Mouse (Mus musculus): ENCODE results near the gene Ugt1a1. TPM values are rescaled to one million over a fixed set of nuclear protein-coding genes. Genes with fewer than 3 reads are reported as not detected.
"Not testable (repeated sequence)": the region's sequence is repeated elsewhere in the genome, so short reads cannot be mapped to it uniquely, and the experiment has no call there.

Gene Ugt1a1
- polyA plus RNA-seq, 1 experiment from 2014 or later = 0.33 TPM

DNA sequence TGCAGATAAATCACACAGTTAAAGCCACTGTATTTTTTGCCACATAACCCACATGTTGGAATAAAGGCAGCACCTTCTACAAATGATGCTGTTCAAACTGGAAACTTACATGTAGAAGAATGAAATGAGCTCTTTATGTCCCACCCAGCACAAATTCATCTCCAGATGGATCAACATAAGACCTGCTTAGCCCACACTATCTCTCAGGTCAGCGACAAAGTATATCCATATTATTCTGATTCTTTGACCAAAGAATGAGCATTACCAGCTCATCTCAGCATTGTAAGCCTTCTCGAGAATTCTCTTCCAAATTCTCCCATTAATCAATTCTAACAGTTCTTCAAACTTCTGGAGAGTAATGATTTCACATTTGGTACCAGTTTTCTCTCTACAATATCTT, 10.5 kb downstream of the Ugt1a1 start:
- H3K9me3 ChIP-seq = peaks cover 28% of the 10 kb centered on the region
- no peak overlapping the region for H3K4me3 ChIP-seq
- ATAC-seq (ENCODE audit: low FRiP score, low read depth) = no peak
- no peak overlapping the region for H3K9ac ChIP-seq
- H3K4me2 ChIP-seq (replicated peaks) = no peak overlapping the region
- no peaks in the 10 kb centered on the region for H3K36me3 ChIP-seq
- no peaks in the 10 kb centered on the region for H3K27me3 ChIP-seq
- H3K27ac ChIP-seq = no peak overlapping the region
- no peaks in the 10 kb centered on the region for H3K4me1 ChIP-seq
- 53% methylated on average over 2 of the region's 2 CpGs for WGBS

DNA sequence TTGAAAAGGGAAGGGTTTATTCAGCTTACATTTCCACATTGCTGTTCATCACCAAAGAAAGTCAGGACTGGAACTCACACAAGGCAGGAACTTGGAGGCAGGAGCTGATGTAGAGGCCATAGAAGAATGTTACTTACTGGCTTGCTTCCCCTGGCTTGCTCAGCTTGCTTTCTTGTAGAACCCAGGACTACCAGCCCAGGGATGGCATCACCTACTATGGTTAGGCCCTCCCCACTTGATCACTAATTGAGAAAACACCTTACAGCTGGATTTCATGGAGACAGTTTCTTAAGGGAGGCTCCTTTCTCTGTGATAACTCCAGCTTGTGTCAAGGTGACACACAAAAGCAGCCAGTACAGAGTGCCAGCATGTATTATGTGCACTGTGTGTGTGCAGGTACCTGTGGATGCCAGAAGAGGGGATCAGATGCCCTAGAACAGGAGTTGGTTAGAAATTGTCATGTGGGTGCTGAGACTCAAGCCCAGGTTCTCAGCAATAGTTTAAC, 11.3 kb downstream of the Ugt1a1 start:
- not testable (repeated sequence) for H3K9ac ChIP-seq; H3K36me3 ChIP-seq; ATAC-seq (ENCODE audit: low FRiP score, low read depth); H3K27ac ChIP-seq; H3K27me3 ChIP-seq; H3K4me3 ChIP-seq; H3K4me1 ChIP-seq; H3K4me2 ChIP-seq (replicated peaks)
- peaks cover 32% of the 10 kb centered on the region for H3K9me3 ChIP-seq

DNA sequence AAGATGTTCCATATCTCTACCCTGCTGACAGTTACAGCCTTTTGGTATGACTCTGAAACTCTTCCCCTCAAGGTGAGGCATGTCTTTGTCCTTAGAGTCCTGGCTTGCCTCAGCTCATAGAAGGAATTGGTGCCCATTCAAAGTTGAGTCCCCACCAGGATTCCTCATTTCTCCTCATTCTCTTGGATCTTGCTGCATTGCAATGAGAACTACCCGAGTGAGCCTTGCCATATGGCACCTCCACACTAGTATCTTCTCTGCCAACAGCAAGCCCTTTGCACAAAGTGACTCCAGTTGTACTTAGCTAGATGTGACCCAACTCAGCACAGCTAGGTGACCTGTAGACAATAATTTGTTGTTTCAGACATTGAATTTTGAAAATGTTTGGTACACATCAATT, 11.8 kb downstream of the Ugt1a1 start:
- no peak for ATAC-seq (ENCODE audit: low FRiP score, low read depth)

DNA sequence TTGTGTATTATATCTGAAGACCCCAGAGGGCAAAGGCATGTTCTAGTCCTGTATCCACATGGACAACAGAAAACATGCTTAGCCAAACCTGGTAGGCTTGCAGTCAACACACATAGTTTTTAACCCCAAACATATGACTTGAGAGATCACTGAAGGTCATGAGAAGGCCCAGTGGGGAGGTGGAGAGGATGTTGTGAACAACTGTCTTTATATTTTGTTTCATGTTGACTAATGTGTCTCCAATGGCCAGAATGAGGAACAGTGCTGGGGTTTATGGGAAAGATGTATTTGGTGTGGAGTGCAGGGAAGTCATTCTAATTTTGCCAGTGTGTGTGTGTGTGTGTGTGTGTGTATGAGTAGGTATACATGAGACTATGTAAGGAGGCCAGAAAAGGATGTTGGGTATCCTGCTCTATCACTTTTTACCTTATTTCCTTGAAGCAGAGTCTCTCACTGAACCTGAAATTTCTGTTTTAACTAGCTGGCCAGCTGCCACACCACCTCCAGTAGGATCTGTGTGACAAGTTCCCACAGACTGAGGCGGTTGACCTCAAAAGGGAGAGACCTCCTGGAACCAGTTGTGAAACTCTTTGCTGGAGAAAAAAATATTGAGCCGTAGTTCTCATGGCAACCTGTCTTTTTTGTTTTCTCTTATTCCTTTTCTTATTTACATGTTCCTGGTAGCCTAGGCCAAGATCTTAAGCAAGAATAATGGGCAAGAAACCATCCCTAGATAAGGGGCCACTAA, 12.4 kb downstream of the Ugt1a1 start:
- ATAC-seq (ENCODE audit: low FRiP score, low read depth) = no peak
- H3K9me3 ChIP-seq = peaks cover 43% of the 10 kb centered on the region
- H3K4me1 ChIP-seq = no peaks in the 10 kb centered on the region
- no peak overlapping the region for H3K4me3 ChIP-seq
- no peak overlapping the region for H3K4me2 ChIP-seq (replicated peaks)
- 68% methylated on average over 2 of the region's 2 CpGs for WGBS
- H3K36me3 ChIP-seq = no peaks in the 10 kb centered on the region
- no peak overlapping the region for H3K9ac ChIP-seq
- no peak overlapping the region for H3K27ac ChIP-seq
- H3K27me3 ChIP-seq = no peaks in the 10 kb centered on the region

More for the DNA sequence above, 11.8 kb downstream of the Ugt1a1 start:
- H3K27me3 ChIP-seq = no peaks in the 10 kb centered on the region
- no peak overlapping the region for H3K4me3 ChIP-seq
- H3K27ac ChIP-seq = no peak overlapping the region
- no peak overlapping the region for H3K9ac ChIP-seq
- H3K4me1 ChIP-seq = no peaks in the 10 kb centered on the region
- no peak overlapping the region for H3K4me2 ChIP-seq (replicated peaks)
- WGBS = 54% methylated on average over 1 of the region's 1 CpGs
- H3K9me3 ChIP-seq = peaks cover 37% of the 10 kb centered on the region
- no peaks in the 10 kb centered on the region for H3K36me3 ChIP-seq

DNA sequence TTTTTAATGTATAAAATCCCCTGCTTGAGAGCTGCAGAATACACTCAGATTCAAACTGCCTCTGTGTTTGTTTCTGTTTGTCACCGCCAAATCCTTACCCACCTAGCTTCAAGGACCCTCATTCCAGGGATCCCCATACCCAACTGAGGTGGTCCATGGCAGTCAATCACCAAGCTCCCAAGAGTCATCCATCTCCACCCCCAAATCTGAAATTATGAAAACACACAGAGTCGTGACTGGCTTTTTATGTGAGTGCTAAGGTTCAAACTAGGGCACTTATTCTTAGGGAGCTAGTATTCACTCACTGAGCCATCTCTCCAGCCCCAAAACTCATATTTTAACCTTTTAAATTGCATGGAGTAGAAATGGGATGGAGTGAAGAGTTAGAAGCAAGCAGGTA, 13.5 kb downstream of the Ugt1a1 start:
- not testable (repeated sequence) for H3K4me1 ChIP-seq; H3K9ac ChIP-seq; H3K4me2 ChIP-seq (replicated peaks); H3K36me3 ChIP-seq; H3K27me3 ChIP-seq; H3K27ac ChIP-seq; H3K4me3 ChIP-seq; ATAC-seq (ENCODE audit: low FRiP score, low read depth)
- peaks cover 54% of the 10 kb centered on the region for H3K9me3 ChIP-seq
- WGBS = 37% methylated on average over 2 of the region's 2 CpGs

DNA sequence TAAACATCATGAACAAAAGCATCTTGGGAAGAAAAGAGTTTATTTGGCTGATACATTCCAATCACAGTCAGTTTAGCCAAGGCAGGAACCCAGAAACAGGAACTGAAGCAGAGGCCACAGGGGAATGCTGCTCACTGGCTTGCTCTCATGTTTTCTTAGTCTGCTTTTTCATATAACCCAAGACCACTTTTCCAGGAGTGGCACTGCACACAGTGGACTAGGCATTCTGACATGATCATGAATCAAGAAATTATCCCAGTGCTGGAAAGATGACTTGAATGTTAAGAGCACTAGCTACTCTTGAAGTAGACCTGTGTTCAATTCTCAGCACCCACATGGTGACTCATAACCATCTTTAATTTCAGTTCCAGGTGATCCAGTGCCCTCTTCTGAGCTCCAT, 14.0 kb downstream of the Ugt1a1 start:
- Histone ChIP-seq H3K4me3 (no peak overlapping the region), H3K4me1 (no peaks in the 10 kb centered on the region), H3K36me3 (no peaks in the 10 kb centered on the region), H3K27me3 (no peaks in the 10 kb centered on the region), H3K4me2 (replicated peaks) (no peak overlapping the region), H3K9ac (no peak overlapping the region), H3K9me3 (peaks cover 59% of the 10 kb centered on the region), H3K27ac (no peak overlapping the region)
- no peak for ATAC-seq (ENCODE audit: low FRiP score, low read depth)

DNA sequence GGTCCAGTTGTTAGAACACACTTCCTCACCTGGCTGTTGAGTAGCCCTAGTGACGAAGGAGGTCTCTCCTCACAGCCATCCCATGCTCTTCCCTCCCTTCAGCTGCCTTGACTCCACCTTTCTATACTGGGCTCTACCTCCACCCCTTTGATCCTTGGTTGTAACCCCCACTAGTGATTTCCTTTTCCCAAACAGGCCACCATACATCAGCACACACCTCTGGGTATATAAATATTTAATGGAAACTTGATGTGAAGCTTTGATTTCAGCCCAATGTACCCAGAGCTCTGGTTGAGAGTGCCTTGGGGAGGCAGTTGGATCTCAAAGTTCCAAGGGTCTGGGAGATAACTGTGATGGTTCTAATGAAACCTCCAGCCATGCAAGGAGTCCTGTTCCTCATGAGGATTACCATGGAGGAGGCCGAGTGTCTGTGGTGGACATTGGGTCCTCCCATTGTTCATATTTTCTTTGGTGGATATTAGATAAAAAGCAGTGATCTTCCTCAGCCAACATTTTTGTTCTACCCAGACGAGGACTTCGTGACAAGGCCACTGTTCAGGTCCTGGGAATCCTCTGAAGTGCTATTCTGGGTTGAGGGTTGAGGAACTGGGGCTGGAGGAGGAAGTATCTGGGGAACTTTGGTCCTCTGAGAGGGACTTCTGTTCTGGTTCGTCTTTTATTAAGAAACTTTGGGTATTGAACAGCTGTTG, 15.1 kb downstream of the Ugt1a1 start, which contains the start of gene Mroh2a:
Mroh2a (plus strand) TSS at position 317 of the 710 bp plus-strand sequence.
- no peak within 1 kb of the TSS for H3K9ac ChIP-seq
- no peak within 1 kb of the TSS for H3K4me2 ChIP-seq (replicated peaks)
- no peaks in the 10 kb centered on the region for H3K27me3 ChIP-seq
- no peaks in the 10 kb centered on the region for H3K36me3 ChIP-seq
- H3K4me3 ChIP-seq = no peak within 1 kb of the TSS
- H3K4me1 ChIP-seq = no peaks in the 10 kb centered on the region
- ATAC-seq (ENCODE audit: low FRiP score, low read depth) = no peak
- 52% methylated on average over 5 of the region's 5 CpGs for WGBS
- peaks cover 69% of the 10 kb centered on the region for H3K9me3 ChIP-seq
- H3K27ac ChIP-seq = no peak within 1 kb of the TSS

DNA sequence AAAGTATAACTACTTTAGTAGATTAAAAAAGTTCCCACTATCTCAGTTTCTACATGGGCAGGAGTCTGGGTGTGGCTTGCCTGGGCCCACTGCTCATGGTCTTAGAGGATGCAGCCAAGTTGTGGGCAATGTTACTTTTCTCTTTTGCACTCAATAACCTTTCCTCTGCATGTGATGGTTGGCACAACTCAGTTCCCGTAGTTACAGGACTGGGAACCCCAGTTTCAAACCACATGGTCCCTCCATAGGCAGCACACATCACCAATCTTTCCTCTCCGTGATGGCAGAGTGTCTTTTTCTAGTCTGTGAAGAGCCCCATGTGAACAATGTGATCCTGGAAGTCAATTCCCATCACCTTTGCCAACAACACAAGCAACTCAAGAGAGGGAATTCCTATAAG, 15.7 kb downstream of the Ugt1a1 start:
- Histone ChIP-seq H3K36me3 (no peaks in the 10 kb centered on the region), H3K27me3 (no peaks in the 10 kb centered on the region), H3K9ac (no peak overlapping the region), H3K4me3 (no peak overlapping the region), H3K4me1 (no peaks in the 10 kb centered on the region), H3K9me3 (peaks cover 73% of the 10 kb centered on the region), H3K27ac (no peak overlapping the region), H3K4me2 (replicated peaks) (no peak overlapping the region)
- WGBS = 59% methylated on average over 2 of the region's 2 CpGs
- no peak for ATAC-seq (ENCODE audit: low FRiP score, low read depth)

DNA sequence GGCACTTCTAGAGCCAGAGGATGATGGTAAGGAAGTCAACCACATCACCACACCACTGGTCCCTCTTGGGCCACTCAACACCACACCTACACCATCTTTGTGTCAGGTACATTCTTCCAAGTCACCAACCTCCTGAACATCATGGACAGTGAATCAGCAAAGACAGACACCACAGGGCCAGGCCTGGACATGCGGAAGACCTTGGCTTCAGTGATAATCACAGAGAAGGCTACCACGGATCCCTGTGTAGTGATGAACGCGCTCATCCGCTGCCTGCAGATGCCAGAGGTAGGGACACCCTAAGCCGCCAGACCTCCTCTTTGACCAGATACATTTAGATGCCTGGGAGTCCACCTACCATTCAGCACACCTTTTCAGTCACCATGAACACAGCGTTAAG, 16.4 kb downstream of the Ugt1a1 start:
- Histone ChIP-seq H3K4me1 (no peaks in the 10 kb centered on the region), H3K27ac (no peak overlapping the region), H3K27me3 (no peaks in the 10 kb centered on the region), H3K36me3 (no peaks in the 10 kb centered on the region), H3K9me3 (peaks cover 79% of the 10 kb centered on the region), H3K4me3 (no peak overlapping the region), H3K4me2 (replicated peaks) (no peak overlapping the region), H3K9ac (no peak overlapping the region)
- ATAC-seq (ENCODE audit: low FRiP score, low read depth) = 0 out of 2 replicates have a peak, but pooled peaks have one; percentile 12
- 71% methylated on average over 7 of the region's 7 CpGs for WGBS

DNA sequence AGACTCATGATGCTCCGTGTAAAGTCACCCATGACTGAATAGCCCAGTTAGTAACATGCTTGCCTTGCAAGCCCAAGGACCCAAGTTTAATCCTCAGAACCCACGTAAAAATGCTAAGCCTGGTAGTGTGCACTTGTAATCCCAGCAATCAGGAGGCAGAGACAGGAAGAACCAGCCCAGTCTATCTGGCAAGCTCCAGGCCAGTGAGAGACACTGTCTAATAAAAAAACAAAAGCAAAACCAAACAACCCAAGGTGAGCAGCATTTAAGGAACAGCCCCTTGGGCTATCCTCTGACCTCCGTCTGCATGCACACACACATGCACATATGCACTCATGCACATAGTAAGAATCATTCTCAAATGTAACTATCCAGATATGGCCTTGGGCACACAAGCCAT, 17.8 kb downstream of the Ugt1a1 start:
- peaks cover 94% of the 10 kb centered on the region for H3K9me3 ChIP-seq
- H3K36me3 ChIP-seq = no peaks in the 10 kb centered on the region
- no peak for ATAC-seq (ENCODE audit: low FRiP score, low read depth)
- H3K4me1 ChIP-seq = no peaks in the 10 kb centered on the region
- WGBS = 80% methylated on average over 3 of the region's 3 CpGs
- H3K27ac ChIP-seq = no peak overlapping the region
- no peaks in the 10 kb centered on the region for H3K27me3 ChIP-seq
- no peak overlapping the region for H3K4me3 ChIP-seq
- no peak overlapping the region for H3K9ac ChIP-seq
- no peak overlapping the region for H3K4me2 ChIP-seq (replicated peaks)

DNA sequence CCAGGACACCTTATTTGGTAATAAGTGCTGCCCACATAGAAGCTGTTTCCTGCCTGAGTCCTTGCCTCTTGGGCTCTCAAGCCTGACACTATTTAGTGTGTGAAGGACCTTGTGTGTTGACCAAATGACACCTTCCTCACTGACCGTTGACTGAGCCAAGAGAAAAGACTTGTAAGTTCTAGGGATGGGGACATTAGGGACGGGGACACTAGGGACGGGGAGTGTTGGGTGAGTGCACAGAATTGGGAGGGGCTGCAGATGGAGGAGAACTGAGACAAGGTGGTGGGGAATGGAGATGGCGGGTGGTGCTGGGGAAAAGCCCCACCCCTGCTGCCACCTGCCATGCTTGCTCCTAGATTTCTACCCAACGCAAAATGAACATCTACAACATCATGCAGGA, 18.2 kb downstream of the Ugt1a1 start:
- no peaks in the 10 kb centered on the region for H3K36me3 ChIP-seq
- no peak overlapping the region for H3K4me3 ChIP-seq
- H3K27me3 ChIP-seq = no peaks in the 10 kb centered on the region
- H3K9me3 ChIP-seq = peaks cover 98% of the 10 kb centered on the region
- H3K4me1 ChIP-seq = no peaks in the 10 kb centered on the region
- no peak overlapping the region for H3K4me2 ChIP-seq (replicated peaks)
- ATAC-seq (ENCODE audit: low FRiP score, low read depth) = no peak
- no peak overlapping the region for H3K9ac ChIP-seq
- H3K27ac ChIP-seq = no peak overlapping the region
- WGBS = 83% methylated on average over 5 of the region's 5 CpGs

DNA sequence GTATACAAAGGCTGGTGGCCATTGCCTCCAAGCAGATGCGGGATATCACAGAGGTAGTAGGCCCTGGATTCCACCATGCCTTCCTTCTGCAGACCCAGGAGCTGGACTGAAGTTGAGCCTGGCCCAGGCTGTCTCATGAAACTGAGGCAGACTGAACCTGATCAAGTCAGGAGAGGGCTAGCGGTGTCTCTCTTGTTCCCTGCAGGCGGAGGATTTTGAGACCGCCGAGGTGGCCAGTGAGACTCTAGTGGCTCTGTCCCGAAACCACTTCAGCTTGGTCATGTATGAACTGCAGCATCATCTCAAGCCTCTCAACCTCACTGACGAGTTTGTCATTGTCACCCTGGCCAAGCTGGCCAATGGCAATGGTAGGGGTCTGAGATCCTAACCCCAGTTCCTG, 18.7 kb downstream of the Ugt1a1 start:
- Histone ChIP-seq H3K9ac (no peak overlapping the region), H3K9me3 (peaks cover 100% of the 10 kb centered on the region), H3K27ac (no peak overlapping the region), H3K4me1 (no peaks in the 10 kb centered on the region), H3K36me3 (no peaks in the 10 kb centered on the region), H3K27me3 (no peaks in the 10 kb centered on the region), H3K4me2 (replicated peaks) (no peak overlapping the region), H3K4me3 (no peak overlapping the region)
- no peak for ATAC-seq (ENCODE audit: low FRiP score, low read depth)
- WGBS = 73% methylated on average over 7 of the region's 7 CpGs

Data from limb, embryonic 13.5 days (tissue).